Mouse (Mus musculus) stomach, postnatal 0 days (tissue): ENCODE data around the gene Agbl4. TPM values are rescaled to one million over a fixed set of nuclear protein-coding genes. Genes with fewer than 3 reads are reported as not detected.

Source experiments
- ATAC-seq: fragments of 200-750 bp; cut with Nextera tagmentation; 2 replicates; pipeline ENCODE4 v1.8.0; 2017; ENCODE audit not compliant: low FRiP score, low TSS enrichment
- DNase-seq: peaks from one replicate; pipeline ENCODE4 v3.0.0-alpha.2; 2016; ENCODE audit warnings: low spot score
- H3K27ac ChIP-seq: fragments of 300-500 bp; sonication (generic); replicated peaks from 2 replicates; pipeline ENCODE4 v1.5.1; 2014; ENCODE audit warnings: mild to moderate bottlenecking, control low read depth
- H3K27me3 ChIP-seq: fragments of 300-500 bp; sonication (generic); 2 replicates; pipeline ENCODE4 v1.6.1; 2014; ENCODE audit warnings: low read length; ENCODE audit not compliant: control insufficient read depth, insufficient read depth
- H3K36me3 ChIP-seq: fragments of 300-500 bp; sonication (generic); 2 replicates; pipeline ENCODE4 v1.6.1; 2014; ENCODE audit warnings: low read length, mixed read lengths; ENCODE audit not compliant: control insufficient read depth, insufficient read depth
- H3K4me1 ChIP-seq: fragments of 300-500 bp; sonication (generic); replicated peaks from 2 replicates; pipeline ENCODE4 v1.6.1; 2014; ENCODE audit warnings: antibody characterized with exemption; ENCODE audit not compliant: control insufficient read depth, insufficient read depth
- H3K4me2 ChIP-seq: fragments of 300-500 bp; sonication (generic); replicated peaks from 2 replicates; pipeline ENCODE4 v1.6.1; 2014; ENCODE audit warnings: low read depth, mild to moderate bottlenecking, control low read depth, moderate library complexity
- H3K4me3 ChIP-seq: fragments of 300-500 bp; sonication (generic); 2 replicates; pipeline ENCODE4 v1.5.1; 2014; ENCODE audit warnings: low read depth, low read length, control low read depth
- H3K9ac ChIP-seq: fragments of 300-500 bp; sonication (generic); 2 replicates; pipeline ENCODE4 v1.6.1; 2014; ENCODE audit warnings: mild to moderate bottlenecking, low read length, control low read depth, mixed read lengths
- H3K9me3 ChIP-seq: fragments of 300-500 bp; sonication (generic); 2 replicates; pipeline ENCODE4 v1.6.1; 2016; ENCODE audit warnings: low read length; ENCODE audit not compliant: control insufficient read depth
- CTCF ChIP-seq: IDR thresholded peaks from 2 replicates; pipeline ENCODE4 v1.5.1; 2016; ENCODE audit warnings: antibody characterized with exemption, low read depth, mild to moderate bottlenecking, moderate library complexity
- EP300 ChIP-seq: optimal IDR thresholded peaks from 2 replicates; pipeline ENCODE3; 2016; ENCODE audit warnings: antibody characterized with exemption
- WGBS: fragments of 180-500 bp; shearing (Covaris S2); extraction: QIAGEN DNeasy Blood & Tissue Kit; methylation state at CpG from one replicate; pipeline ENCODE4 v1.1.7; 2014; 5-methylcytosine and 5-hydroxymethylcytosine counted together
- polyA plus RNA-seq: library from polyadenylated mRNA; unstranded; fragments of >200 nt; fragmentation: Nextera tagmentation; extraction: Ambion mirVana; gene quantifications from 2 replicates; pipeline ENCODE4 v1.2.1, GENCODE M21; 2015

Gene Agbl4
- polyA plus RNA-seq, 1 experiment from 2014 or later, result 0.10 TPM

DNA sequence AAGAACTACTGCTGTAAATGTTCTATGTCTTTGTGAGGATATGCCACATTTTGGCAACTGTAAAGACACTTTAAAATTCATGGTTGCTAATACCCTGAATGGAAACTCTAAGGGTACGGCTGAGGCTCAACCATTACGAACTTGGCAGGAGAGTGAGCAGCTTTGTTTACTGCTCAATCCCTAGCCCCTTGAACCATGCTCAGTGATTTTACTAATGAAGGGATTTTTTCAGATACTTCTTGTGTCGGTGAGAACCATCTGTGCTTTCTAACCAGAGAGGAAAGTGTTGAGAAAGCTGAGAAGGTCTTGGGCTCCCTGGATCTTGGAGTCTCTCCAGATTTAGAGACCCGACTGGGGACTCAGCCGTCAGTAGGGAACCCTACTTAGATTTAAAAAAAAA lies 1286.4 kb downstream of the Agbl4 start:
- DNase-seq (no peak), ATAC-seq (no peak)
- H3K36me3 ChIP-seq, result no peaks in the 10 kb centered on the region
- no peaks in the 10 kb centered on the region for H3K27me3 ChIP-seq
- 46% methylated on average over 5 of the region's 5 CpGs for WGBS
- no peak overlapping the region for H3K9ac ChIP-seq
- H3K9me3 ChIP-seq, result no peaks in the 10 kb centered on the region
- H3K27ac ChIP-seq, result no peak overlapping the region
- no peaks in the 10 kb centered on the region for H3K4me1 ChIP-seq
- H3K4me2 ChIP-seq, result no peak overlapping the region
- TF ChIP-seq CTCF (no peak), EP300 (no peak)
- no peak overlapping the region for H3K4me3 ChIP-seq

GRCm38 (mm10) chr4:111685951-111686350 lies 1288.5 kb downstream of the Agbl4 start:
- DNase-seq, result no peak
- 88% methylated on average over 2 of the region's 2 CpGs for WGBS

DNA sequence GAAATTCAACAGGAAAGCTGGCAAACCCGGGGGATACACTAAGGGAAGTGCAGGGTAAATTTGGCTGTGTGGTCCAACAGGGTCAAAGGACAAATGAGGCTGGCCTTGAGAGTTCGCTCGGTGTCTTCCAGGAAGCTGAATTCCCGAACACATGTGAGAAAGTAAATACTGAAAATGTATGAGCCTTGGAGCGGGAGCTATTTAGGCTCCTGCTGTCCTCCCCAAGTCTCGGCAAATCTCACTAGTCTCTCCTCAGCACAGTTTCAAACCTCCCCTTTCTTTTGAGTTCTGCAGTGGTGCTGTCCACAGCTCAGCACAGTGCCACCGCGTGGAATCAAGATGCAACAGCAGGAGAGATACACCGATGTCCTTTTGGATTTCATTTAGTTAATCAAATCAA lies 1289.5 kb downstream of the Agbl4 start:
- Histone ChIP-seq H3K27ac (no peak overlapping the region), H3K27me3 (no peaks in the 10 kb centered on the region), H3K4me3 (no peak overlapping the region), H3K9me3 (no peaks in the 10 kb centered on the region), H3K9ac (no peak overlapping the region), H3K4me2 (peak overlapping the region; percentile 45; the same call in 1 of the 2 replicates), H3K4me1 (0 out of 2 replicates have a peak, but pooled peaks cover 2% of the 10 kb centered on the region), H3K36me3 (no peaks in the 10 kb centered on the region)
- peak; percentile 89 for TF ChIP-seq CTCF
- no peak for TF ChIP-seq EP300
- DNase-seq, result peak; percentile 34
- peak; percentile 69; the same call in 1 of the 2 replicates for ATAC-seq
- 8% methylated on average over 9 of the region's 9 CpGs for WGBS

More at GRCm38 (mm10) chr4:111685951-111686350, 1288.5 kb downstream of the Agbl4 start:
- Histone ChIP-seq H3K27me3 (no peaks in the 10 kb centered on the region), H3K9ac (no peak overlapping the region), H3K27ac (no peak overlapping the region), H3K4me2 (no peak overlapping the region), H3K9me3 (no peaks in the 10 kb centered on the region), H3K36me3 (no peaks in the 10 kb centered on the region), H3K4me3 (no peak overlapping the region), H3K4me1 (0 out of 2 replicates have a peak, but pooled peaks cover 2% of the 10 kb centered on the region)
- ATAC-seq, result no peak
- no peak for TF ChIP-seq CTCF
- no peak for TF ChIP-seq EP300

DNA sequence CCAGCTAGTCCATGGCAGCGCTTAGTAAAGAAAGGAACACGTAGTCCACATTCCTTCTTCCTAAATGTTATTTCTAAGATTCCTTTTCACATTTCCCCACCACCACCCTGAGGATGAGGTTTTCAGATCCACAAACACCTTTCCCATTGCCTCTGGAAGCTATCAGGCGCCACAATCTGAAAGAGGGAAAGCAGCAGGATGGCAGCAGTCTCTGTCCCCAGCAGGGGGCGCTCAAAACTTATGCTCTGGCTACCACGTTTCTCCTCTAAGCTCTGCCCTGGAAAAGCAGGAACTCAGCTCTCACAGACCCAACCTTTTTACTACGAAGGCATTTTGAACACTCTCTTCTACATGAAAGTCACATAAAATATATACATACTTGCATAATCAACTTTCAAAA lies 1290.2 kb downstream of the Agbl4 start:
- Histone ChIP-seq H3K4me3 (0 out of 2 replicates have a peak overlapping the region, but pooled peaks have one; percentile 3), H3K27ac (no peak overlapping the region), H3K36me3 (no peaks in the 10 kb centered on the region), H3K9me3 (no peaks in the 10 kb centered on the region), H3K9ac (no peak overlapping the region), H3K4me2 (peak overlapping the region; percentile 45), H3K27me3 (no peaks in the 10 kb centered on the region), H3K4me1 (0 out of 2 replicates have a peak, but pooled peaks cover 2% of the 10 kb centered on the region)
- WGBS, result 9% methylated on average over 6 of the region's 6 CpGs
- peak; percentile 80 for DNase-seq
- peak; percentile 74; the same call in 1 of the 2 replicates for ATAC-seq
- TF ChIP-seq CTCF (peak; percentile 92), EP300 (no peak)

- Histone ChIP-seq H3K27me3 (no peaks in the 10 kb centered on the region), H3K4me1 (0 out of 2 replicates have a peak, but pooled peaks cover 2% of the 10 kb centered on the region), H3K27ac (no peak overlapping the region), H3K9me3 (no peaks in the 10 kb centered on the region), H3K4me2 (no peak overlapping the region), H3K4me3 (no peak overlapping the region), H3K36me3 (no peaks in the 10 kb centered on the region), H3K9ac (no peak overlapping the region)
- DNase-seq, result peak; percentile 17
- TF ChIP-seq EP300, result no peak
- no peak for TF ChIP-seq CTCF
- WGBS, result 31% methylated on average over 5 of the region's 5 CpGs
- peak; percentile 45; the same call in 1 of the 2 replicates for ATAC-seq
Observed at GRCm38 (mm10) chr4:111691057-111691543, 1293.6 kb downstream of the Agbl4 start.

- H3K27me3 ChIP-seq, result no peaks in the 10 kb centered on the region
- WGBS, result 67% methylated on average over 1 of the region's 1 CpGs
- no peak for TF ChIP-seq CTCF
- no peak for TF ChIP-seq EP300
- H3K4me1 ChIP-seq, result no peaks in the 10 kb centered on the region
- H3K27ac ChIP-seq, result no peak overlapping the region
- H3K36me3 ChIP-seq, result no peaks in the 10 kb centered on the region
- ATAC-seq (no peak), DNase-seq (no peak)
- no peak overlapping the region for H3K9ac ChIP-seq
- no peak overlapping the region for H3K4me3 ChIP-seq
- no peak overlapping the region for H3K4me2 ChIP-seq
- no peaks in the 10 kb centered on the region for H3K9me3 ChIP-seq
Observed at GRCm38 (mm10) chr4:111701381-111701780, 1303.9 kb downstream of the Agbl4 start.
